Mouse (Mus musculus) stomach, adult 2 months (tissue): ENCODE data around the gene Tdpoz3. TPM values are rescaled to one million over a fixed set of nuclear protein-coding genes. Genes with fewer than 3 reads are reported as not detected.

Source experiments
- polyA plus RNA-seq: library from polyadenylated mRNA; depleted of rRNA; stranded (reverse); fragments of >200 nt; gene quantifications from 2 replicates; pipeline ENCODE4 v1.2.3, GENCODE M21; 2012; rRNA removed

The Tdpoz3 gene
- polyA plus RNA-seq: not detected in 2 replicates

GRCm38 (mm10) chr3:93825720-93826119 is at the start of gene Tdpoz3:
Tdpoz3 (plus strand) TSS chr3:93826020.

GRCm38 (mm10) chr3:93796098-93796497 is 29.7 kb upstream of the Tdpoz3 start, which contains the start of gene Tdpoz4:
Tdpoz4 (plus strand) TSS chr3:93796398.

Other genes starting within 250 kb of the Tdpoz3 start
- gene Tdpoz2, start 173.3 kb upstream of the Tdpoz3 start, polyA plus RNA-seq: not detected in 2 replicates
- not detected in 2 replicates for gene Tdpoz1, start 149.7 kb upstream of the Tdpoz3 start, polyA plus RNA-seq
- not detected in 2 replicates for gene Gm37596, start 132.9 kb upstream of the Tdpoz3 start, polyA plus RNA-seq
- gene Gm5773, start 53.0 kb upstream of the Tdpoz3 start, polyA plus RNA-seq: not detected in 2 replicates
- not detected in 2 replicates for gene Tdpoz4, start 29.6 kb upstream of the Tdpoz3 start, polyA plus RNA-seq
- gene Gm9117, start 117.5 kb downstream of the Tdpoz3 start, polyA plus RNA-seq: 0.09 TPM in 1 of 2 replicates, not detected in the other
- gene Tdpoz5, start 135.3 kb downstream of the Tdpoz3 start, polyA plus RNA-seq: not detected in 2 replicates
- gene Gm9125, start 228.9 kb downstream of the Tdpoz3 start, polyA plus RNA-seq: not detected in 2 replicates
- gene Gm10697, start 246.6 kb downstream of the Tdpoz3 start, polyA plus RNA-seq: not detected in 2 replicates